Mouse (Mus musculus) heart, postnatal 4 days (tissue): ENCODE results near the gene Fn1. TPM values are rescaled to one million over a fixed set of nuclear protein-coding genes. Genes with fewer than 3 reads are reported as not detected.

ENCODE experiments used
- DNase-seq: peaks from one replicate; pipeline ENCODE4 v3.0.0; 2021
- total RNA-seq, 2 experiments: library from RNA; stranded (reverse); gene quantifications; 2 replicates each; pipeline ENCODE4 v1.2.3; 2021

The Fn1 gene
- total RNA-seq, 2 experiments from 2014 or later, result 515 to 516 TPM

DNA sequence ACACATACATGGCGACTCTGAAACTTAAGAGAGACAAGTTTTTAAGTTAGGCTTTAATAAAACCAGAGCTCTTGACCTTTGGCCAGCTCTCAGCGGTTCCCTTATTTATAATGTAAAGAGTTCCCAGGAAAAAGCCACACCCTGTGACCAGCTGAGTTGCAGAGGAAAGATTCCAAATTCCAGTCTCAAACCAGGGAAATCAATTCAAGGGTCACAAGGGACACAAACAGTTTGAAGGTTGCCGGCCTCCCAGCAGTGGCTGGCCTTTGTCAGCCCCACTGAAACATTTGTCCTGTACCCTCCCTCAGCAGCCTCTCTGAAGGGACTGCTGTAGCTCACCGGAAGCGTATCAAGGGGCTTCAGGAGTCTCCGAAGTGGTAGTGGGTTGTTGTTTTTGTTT, 2.3 kb downstream of the Fn1 start:
- no peak for DNase-seq

DNA sequence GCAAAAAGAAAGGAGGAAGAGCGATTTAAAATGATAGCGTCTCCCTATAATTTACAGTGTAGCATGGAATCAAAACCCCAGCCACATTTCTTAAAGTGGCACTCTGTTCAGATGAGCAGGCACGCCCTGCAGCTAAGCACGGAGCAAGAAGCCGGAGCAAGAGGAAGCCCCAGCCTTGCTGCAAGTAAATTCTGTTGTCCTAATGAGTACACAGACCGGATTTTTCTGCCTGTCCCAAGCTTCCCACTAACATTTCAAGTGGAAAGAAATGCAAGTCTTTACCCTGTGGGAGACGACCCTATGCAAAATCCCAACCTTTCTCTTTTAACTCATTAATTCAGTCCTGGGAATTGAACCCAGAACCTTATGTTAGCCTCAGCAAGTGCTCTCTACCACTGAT, 4.8 kb downstream of the Fn1 start:
- DNase-seq, result no peak

DNA sequence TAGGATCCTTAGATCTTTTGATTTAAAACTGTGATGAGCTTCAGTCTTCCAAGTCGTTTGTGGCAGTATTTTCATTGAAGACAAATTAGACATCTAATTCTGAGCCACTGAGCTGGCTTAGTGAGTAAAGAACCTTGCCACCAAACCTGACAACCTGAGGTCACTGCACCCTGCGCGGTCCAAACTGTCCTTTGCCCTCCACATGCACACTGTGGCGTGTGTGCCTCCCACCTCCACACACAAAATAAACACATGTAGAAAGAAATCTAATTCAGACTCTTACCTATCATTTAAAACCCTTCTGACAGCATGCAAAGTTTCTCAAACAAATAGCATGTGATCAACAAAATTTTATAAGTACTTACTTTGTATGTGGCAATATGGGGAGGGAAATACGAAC, 6.2 kb downstream of the Fn1 start:
- no peak for DNase-seq

- no peak for DNase-seq
These were observed 7.0 kb downstream of the Fn1 start for GRCm38 (mm10) chr1:71645999-71646398.

DNA sequence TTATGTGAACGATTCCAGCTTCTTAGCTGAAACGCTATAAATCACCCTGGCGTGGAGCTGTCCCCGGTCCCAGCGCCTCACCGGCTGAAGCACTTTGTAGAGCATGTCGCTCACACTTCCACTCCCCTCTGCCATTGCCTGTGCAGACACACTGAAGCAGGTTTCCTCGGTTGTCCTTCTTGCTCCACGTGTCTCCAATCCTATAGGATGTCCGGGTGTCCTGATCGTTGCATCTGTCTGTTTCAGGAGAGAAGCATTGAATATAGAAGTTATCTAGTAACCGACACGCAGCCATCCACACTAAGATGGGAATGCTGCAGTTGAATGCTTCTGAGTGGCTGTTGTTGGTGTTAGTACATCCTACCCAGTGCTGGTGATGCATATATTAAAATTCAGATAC, 7.5 kb downstream of the Fn1 start:
- no peak for DNase-seq

GRCm38 (mm10) chr1:71642794-71643193, 10.2 kb downstream of the Fn1 start:
- DNase-seq, result no peak

- DNase-seq, result no peak
These were observed 11.8 kb downstream of the Fn1 start for GRCm38 (mm10) chr1:71641206-71641605.

DNA sequence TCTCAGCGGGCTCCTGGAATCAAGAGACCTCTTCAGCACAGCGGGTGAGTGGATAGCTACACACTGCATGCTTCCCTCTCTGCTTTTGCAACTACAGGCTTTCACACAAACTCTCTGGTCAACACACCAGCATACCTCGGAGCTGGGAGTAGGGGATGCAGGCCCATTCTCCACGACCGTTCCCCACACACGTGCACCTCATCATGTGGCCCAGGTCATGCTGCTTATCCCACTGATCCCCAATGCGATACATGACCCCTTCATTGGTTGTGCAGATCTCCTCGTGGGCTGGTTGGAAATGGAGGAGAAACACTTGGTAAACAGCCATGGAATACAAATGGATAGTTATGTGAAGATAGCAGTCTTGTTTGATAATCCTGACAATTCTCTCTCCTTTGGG, 12.8 kb downstream of the Fn1 start:
- no peak for DNase-seq

DNA sequence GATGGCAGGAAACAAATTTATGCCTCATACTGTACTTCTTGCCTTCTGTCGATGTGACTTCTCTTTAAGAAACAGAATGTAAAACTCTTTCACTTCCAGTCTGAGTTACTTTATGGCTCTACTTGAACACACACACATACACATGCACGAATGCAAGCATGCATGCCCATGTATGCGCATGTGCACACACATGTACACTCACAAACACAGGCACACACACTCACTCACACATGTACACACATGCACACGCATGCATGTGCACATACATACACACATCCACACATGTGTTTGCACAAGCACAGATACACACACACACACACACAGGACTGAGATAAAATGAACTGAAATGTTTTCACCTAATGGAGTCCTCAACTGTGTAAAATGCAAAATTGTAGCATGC, 16.3 kb downstream of the Fn1 start:
- no peak for DNase-seq

DNA sequence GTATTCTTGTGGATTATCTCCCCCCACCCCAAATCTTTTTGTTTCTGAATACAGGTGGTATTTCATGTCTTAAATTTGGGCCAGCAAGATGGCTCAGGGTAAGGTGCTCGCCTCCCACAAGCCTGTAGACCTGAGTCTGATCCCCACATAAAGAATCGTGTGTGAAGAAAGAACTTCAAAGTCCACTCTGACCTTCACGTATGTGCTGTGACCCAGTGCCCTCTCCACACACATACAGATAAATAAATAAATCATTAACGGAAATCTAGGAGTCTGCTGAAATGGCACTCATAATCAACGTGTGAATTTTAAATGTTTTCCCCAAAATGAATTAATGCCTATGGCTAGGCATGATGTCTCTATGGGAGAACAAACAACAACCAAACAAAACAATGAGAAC, 16.9 kb downstream of the Fn1 start:
- no peak for DNase-seq

DNA sequence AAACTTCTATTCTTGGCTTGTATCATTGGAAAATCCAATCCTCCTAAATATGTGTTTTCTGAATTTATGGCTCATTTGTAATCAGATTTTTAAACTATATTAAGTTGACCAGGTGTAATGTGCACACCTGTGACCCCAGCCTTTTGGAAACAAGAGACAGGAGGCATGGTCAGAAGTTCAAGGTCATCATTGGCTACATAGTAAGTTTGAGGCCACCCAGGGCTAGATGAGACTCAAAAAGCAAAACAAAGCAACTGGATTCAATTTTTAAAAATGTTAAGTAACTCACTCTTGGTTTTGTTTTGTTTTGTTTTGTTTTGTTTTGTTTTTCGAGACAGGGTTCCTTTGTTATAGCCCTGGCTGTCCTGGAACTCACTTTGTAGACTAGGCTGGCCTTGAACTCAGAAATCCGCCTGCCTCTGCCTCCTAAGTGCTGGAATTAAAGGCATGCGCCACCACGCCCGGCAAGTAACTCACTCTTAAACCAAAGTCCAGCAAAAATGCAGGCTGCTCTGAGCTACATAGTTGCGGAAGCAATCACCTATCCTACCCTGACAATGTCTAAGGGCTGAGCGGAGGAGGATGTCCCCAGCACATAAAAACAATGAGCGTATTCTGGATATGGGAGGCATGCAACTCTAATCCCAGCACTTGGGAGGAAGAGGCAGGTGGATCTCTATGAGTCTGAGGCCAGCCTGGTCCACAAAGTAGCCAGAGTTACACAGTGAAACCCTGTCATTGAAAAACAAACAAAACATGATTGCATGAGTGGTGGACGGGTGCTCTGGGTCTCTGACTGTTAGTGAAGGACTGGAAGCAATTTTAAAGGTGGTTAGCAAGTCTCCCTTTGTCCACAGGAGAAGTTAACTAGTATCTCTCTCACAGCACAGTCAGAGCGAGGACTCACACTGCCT, 17.6 kb downstream of the Fn1 start:
- DNase-seq, result no peak

DNA sequence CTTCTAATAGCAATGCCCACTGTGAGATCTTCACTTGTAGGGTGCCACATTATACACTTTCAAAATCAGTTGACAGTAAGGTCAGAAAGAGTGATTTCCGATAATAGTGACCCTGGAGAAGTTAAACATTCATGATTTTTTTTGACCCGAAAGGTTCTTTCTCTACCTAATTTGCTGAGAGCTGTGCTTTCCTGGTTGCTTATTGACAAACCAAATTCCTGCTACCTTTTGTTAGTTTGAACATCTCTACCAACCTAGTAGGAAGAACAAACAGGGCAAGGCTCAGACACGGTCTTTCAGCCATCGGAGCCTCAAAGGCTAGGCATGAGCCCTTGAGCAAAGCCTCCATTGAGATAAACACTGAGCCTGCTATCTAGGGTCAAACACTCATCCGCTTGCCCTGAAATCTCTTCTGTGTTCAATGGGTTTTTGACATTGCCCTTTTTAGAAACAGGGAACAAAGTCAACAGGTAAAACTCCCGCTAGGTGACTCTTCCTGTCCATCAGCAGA, 18.5 kb downstream of the Fn1 start:
- DNase-seq, result no peak

DNA sequence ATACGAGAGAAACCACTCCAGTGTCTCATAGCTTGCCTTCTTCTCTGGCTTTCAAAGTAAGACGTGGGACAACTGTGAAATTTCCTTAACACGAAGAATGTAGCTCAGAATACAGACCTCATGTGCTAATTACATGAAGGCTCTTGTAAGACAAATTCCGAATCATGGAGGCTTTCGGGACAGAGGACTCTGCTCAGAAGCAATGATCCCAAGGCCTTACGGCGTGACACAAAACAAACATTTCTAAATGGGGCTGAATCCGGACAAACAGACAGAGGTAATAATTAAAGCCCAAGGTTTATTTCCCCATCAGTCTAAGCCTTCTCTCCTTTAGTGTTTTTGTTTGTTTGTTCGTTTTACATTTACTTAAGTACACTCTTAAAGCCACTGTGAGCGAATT, 20.6 kb downstream of the Fn1 start:
- DNase-seq, result no peak

DNA sequence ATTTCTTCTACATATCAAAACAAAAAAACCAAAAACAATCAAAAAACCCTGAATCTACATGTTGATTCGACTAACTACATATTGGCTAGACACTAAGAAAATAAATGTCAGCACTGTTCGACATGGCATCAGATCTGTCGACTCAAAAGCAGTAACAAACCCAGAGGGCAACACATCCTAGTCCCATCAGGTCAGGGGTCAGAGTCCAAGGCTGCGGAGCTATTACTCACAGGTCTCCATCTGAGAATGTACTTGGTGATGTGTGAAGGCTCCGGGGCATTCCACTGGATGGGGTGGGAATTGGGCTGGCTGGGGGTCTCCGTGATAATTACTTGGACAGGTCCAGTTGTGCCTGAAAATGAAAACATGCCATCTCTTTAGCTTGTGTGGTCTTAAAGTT, 21.2 kb downstream of the Fn1 start:
- DNase-seq, result no peak

DNA sequence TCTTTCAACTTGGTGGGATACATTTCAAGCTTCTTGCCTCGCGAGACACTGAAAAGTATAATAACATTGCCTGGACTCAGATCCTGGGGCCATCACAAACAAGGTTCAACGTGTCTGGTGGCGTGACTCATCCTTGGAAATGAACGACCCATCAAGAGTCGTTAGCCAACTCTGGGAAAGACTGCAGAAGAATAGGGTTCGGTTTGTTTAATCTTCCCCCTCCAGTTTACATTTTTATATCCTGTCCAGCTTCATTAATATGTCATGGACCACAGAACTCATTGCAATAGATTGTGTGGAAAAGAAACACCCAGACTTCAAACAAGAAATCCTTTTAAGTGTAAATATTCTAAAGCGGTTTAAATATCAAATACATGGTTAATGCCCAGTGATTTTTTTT, 22.8 kb downstream of the Fn1 start:
- DNase-seq, result no peak

DNA sequence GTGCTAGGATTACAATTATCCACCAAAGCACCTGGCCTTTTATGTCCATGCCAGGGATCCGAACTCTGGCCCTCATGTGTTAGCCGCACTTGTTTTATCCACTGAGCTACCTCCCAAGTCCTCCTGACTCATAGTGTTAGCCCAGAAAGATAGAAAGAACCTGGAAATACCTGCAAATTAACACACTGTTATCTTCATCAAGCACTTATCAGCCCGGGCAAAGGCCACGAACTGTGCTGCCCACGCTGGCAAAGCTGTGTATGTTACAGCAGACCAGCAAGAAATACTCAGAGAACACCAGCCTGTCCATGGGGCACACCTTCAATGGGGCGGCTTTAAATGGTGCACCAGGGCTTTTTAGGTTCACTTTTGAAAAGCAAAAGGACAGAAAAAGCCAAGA, 29.4 kb downstream of the Fn1 start:
- DNase-seq, result no peak

DNA sequence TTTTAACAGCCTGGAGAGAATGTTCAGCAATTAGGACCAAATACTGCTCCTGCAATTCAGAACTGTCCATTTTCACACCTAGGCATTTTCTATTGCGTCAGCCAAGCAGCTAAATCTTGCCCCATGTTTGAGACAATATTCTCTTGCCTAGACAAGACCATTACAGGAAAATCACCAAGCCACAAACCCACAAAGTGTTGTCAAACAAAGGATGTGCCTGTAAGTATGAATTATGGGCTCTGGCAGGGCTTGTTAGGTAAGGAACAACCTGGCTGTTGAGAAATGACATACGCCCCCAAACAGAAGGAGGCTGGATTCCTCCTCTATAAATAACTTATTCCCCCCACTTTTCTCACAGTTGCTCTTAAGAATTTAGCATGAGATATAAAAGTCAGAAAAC, 31.5 kb downstream of the Fn1 start:
- no peak for DNase-seq

GRCm38 (mm10) chr1:71614545-71615246, 38.3 kb downstream of the Fn1 start:
- DNase-seq, result no peak

DNA sequence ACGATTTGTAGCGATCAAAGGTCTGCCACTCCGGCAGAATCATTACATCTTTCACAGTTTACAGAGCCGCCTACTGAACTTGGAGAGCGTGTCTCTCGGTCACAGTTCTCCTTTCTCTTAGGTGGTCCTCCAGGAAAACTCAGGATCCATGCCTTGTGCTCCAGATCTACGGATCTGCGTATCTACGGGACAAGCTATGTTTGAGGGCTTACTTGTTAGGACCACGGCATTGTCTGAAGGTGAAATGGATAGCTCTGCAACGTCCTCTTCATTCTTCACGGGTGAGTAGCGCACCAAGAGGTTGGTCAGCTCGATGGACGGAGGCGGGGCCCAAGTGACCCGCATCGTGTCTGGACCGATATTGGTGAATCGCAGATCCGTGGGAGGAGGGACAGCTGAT, 40.7 kb downstream of the Fn1 start:
- DNase-seq, result no peak

DNA sequence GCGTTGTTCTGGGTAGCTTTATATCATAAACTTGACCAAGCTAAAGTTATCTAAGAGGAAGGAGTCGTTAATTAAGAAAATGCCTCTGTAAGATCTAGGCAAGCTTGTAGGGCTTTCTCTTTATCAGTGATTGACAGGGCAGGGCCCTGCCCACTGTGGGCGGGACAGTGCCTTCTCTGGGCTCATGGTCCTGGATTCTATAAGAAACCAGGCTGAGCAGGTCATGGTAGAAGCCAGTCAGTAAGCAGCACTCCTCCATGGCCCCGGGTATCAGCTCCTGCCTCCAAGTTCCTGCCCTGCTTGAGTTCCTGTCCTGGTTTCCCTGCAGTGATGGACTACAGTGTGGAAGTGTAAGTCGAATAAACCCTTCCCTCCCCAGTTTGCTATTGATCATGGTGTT, 43.1 kb downstream of the Fn1 start:
- DNase-seq, result no peak

GRCm38 (mm10) chr1:71609057-71609775, 43.8 kb downstream of the Fn1 start:
- DNase-seq, result no peak

DNA sequence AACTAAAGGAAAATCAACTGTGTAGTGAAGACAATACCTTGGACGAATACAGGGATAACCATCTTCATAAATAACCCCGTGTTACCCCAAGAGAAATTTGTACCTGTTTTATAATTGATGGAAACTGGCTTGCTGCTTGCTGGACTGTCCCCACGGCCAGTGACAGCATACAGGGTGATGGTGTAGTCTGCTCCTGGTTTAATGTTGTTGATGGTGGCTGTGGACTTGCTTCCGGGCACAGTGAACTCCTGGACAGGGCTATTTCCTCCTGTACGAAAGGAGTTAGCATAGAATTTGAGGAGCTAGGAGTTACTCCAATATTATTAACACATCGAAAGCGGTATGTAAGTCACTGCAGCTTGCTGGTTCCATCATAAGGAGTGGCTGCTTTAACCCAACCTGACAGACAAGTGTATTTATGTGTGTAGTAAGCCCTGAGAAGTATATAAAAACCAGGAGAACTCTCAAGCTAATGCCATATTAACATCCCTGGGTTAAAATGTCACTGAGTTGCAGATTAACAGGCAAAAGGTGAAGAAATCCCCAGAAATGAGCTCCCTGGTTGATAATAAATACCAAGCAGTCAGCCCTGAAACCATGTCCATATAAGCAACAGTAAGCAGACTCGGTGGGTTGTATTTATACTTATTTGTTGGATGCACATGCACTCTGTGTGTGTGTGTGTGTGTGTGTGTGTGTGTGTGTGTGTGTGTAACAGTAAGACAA, 46.2 kb downstream of the Fn1 start:
- no peak for DNase-seq

DNA sequence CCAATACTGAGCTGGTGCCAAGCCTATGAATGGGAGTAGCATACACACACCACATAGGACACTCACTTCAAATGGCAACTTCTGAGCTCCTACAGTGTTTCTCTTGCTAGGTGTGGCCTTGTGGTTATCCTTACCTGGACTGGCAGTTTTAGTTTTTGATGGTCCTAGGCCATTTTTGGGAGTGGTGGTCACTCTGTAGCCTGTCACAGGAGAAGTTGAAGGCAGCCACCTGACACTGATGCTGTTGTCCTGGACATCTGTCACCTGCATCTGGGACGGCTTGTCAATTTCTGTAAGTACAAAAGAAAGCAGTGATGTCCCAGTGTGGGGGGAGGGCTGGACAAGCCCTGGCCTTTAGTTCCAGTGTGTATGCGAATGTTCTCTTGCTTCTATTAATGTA, 47.2 kb downstream of the Fn1 start:
- no peak for DNase-seq
